Mouse (Mus musculus) myocyte (in vitro differentiated cells): ENCODE measurements around the gene Plxna2. TPM values are rescaled to one million over a fixed set of nuclear protein-coding genes. Genes with fewer than 3 reads are reported as not detected.

Source experiments
- H3K27me3 ChIP-seq: one replicate; pipeline ENCODE4 v1.6.1; 2011; ENCODE audit not compliant: control insufficient read depth, insufficient read depth, insufficient read length
- H3K36me3 ChIP-seq: one replicate; pipeline ENCODE4 v1.6.1; 2011; ENCODE audit not compliant: control insufficient read depth, insufficient read depth
- H3K4me2 ChIP-seq: one replicate; pipeline ENCODE4 v1.6.1; 2011; ENCODE audit warnings: low read depth, control low read depth
- H3K4me3 ChIP-seq: one replicate; pipeline ENCODE4 v1.5.1; 2011; ENCODE audit warnings: mild to moderate bottlenecking, control low read depth, moderate library complexity
- H3K79me2 ChIP-seq: one replicate; pipeline ENCODE4 v1.6.1; 2011; ENCODE audit not compliant: control insufficient read depth, insufficient read depth
- H3ac ChIP-seq: one replicate; pipeline ENCODE4 v1.6.1; 2011; ENCODE audit not compliant: control insufficient read depth, insufficient read length
- CEBPB ChIP-seq: IDR thresholded peaks from 2 replicates; pipeline ENCODE4 v1.6.1; 2011; ENCODE audit warnings: mild to moderate bottlenecking, moderate library complexity; ENCODE audit not compliant: poor library complexity, insufficient read depth, severe bottlenecking
- E2F4 ChIP-seq: IDR thresholded peaks from one replicate; pipeline ENCODE4 v1.6.1; 2011; ENCODE audit warnings: mild to moderate bottlenecking, control low read depth, moderate library complexity; ENCODE audit not compliant: insufficient read depth
- MAX ChIP-seq: IDR thresholded peaks from one replicate; pipeline ENCODE4 v1.6.1; 2011; ENCODE audit warnings: low read depth, mild to moderate bottlenecking, control low read depth
- MYOD1 ChIP-seq, 3 experiments: IDR thresholded peaks; one replicate each; pipeline ENCODE4 v1.6.1; 2011; ENCODE audit warnings: control low read depth in 2 of 3, low read depth in 2 of 3, mild to moderate bottlenecking in 2 of 3, moderate library complexity in 1 of 3; ENCODE audit not compliant: insufficient read length in 2 of 3, control insufficient read depth in 1 of 3
- MYOG ChIP-seq, 3 experiments: IDR thresholded peaks; one replicate each; pipeline ENCODE4 v1.6.1; 2011; ENCODE audit warnings: control low read depth in 2 of 3, low read depth in 2 of 3, mild to moderate bottlenecking in 2 of 3; ENCODE audit not compliant: insufficient read length in 2 of 3, control insufficient read depth in 1 of 3, insufficient read depth in 1 of 3
- POLR2A ChIP-seq: IDR thresholded peaks from one replicate; pipeline ENCODE4 v1.6.1; 2011; ENCODE audit warnings: low read depth, mild to moderate bottlenecking, control low read depth, moderate library complexity; ENCODE audit not compliant: insufficient read length
- POLR2AphosphoS2 ChIP-seq: IDR thresholded peaks from one replicate; pipeline ENCODE4 v1.6.1; 2011; ENCODE audit warnings: low read depth, control low read depth; ENCODE audit not compliant: insufficient read length
- REST ChIP-seq: IDR thresholded peaks from one replicate; pipeline ENCODE4 v1.6.1; 2011; ENCODE audit warnings: mild to moderate bottlenecking, control low read depth, moderate library complexity; ENCODE audit not compliant: insufficient read depth, insufficient read length
- SRF ChIP-seq: IDR thresholded peaks from one replicate; pipeline ENCODE4 v1.6.1; 2011; ENCODE audit warnings: low read depth; ENCODE audit not compliant: control insufficient read depth, insufficient read length
- TCF12 ChIP-seq: IDR thresholded peaks from one replicate; pipeline ENCODE4 v1.6.1; 2011; ENCODE audit warnings: mild to moderate bottlenecking, control low read depth; ENCODE audit not compliant: poor library complexity, insufficient read depth, severe bottlenecking
- TCF3 ChIP-seq: IDR thresholded peaks from one replicate; pipeline ENCODE4 v1.6.1; 2011; ENCODE audit warnings: low read depth, control low read depth; ENCODE audit not compliant: insufficient read length
- USF1 ChIP-seq: IDR thresholded peaks from one replicate; pipeline ENCODE4 v1.6.1; 2011; ENCODE audit warnings: low read depth, mild to moderate bottlenecking, control low read depth, moderate library complexity
- polyA plus RNA-seq: library from polyadenylated mRNA; unstranded; fragments of >200 nt; fragmentation: generic; extraction: Trizol; gene quantifications from one replicate; pipeline ENCODE4 v1.2.1, GENCODE M21; 2012; ENCODE audit warnings: missing spikeins

The Plxna2 gene
- polyA plus RNA-seq, 1 experiment: 3.6 TPM

GRCm38 (mm10) chr1:194745177-194745934, 127.3 kb downstream of the Plxna2 start:
- H3K4me3 ChIP-seq: no peak overlapping the region
- H3K27me3 ChIP-seq: no peaks in the 10 kb centered on the region
- no peaks in the 10 kb centered on the region for H3K79me2 ChIP-seq
- no peak overlapping the region for H3ac ChIP-seq
- no peak for TF ChIP-seq CEBPB
- no peak for TF ChIP-seq E2F4
- TF ChIP-seq USF1: no peak
- TF ChIP-seq TCF12: no peak
- no peak for TF ChIP-seq MYOG (IDR thresholded peaks at IDR 0.05; ENCODE audit: control insufficient read depth in 1 of 3, insufficient read depth in 1 of 3, insufficient read length in 2 of 3, low read depth in 2 of 3)
- no peak for TF ChIP-seq TCF3
- no peak for TF ChIP-seq SRF
- no peak for TF ChIP-seq POLR2AphosphoS2
- TF ChIP-seq REST: no peak
- no peak for TF ChIP-seq MAX
- TF ChIP-seq POLR2A: no peak
- H3K36me3 ChIP-seq: no peaks in the 10 kb centered on the region
- H3K4me2 ChIP-seq: no peak overlapping the region

- Histone ChIP-seq H3K79me2 (no peaks in the 10 kb centered on the region), H3K4me3 (no peak overlapping the region), H3K36me3 (peaks cover 5% of the 10 kb centered on the region), H3ac (no peak overlapping the region), H3K27me3 (no peaks in the 10 kb centered on the region), H3K4me2 (no peak overlapping the region)
- TF ChIP-seq MYOD1 (IDR thresholded peaks at IDR 0.05; ENCODE audit: control insufficient read depth in 1 of 3, insufficient read length in 2 of 3, low read depth in 2 of 3): peak in 2 of 3 experiments; percentile 56 to 83
- TF ChIP-seq TCF12: peak; percentile 6
- TF ChIP-seq REST: no peak
- no peak for TF ChIP-seq SRF
- peak in 2 of 3 experiments; percentile 43 to 64 for TF ChIP-seq MYOG (IDR thresholded peaks at IDR 0.05; ENCODE audit: control insufficient read depth in 1 of 3, insufficient read depth in 1 of 3, insufficient read length in 2 of 3, low read depth in 2 of 3)
- no peak for TF ChIP-seq E2F4
- no peak for TF ChIP-seq POLR2AphosphoS2
- TF ChIP-seq MAX: no peak
Observed at GRCm38 (mm10) chr1:194746332-194747249, 128.6 kb downstream of the Plxna2 start.

- H3K4me3 ChIP-seq: no peak overlapping the region
- no peak for TF ChIP-seq REST
- TF ChIP-seq POLR2A: no peak
- no peak for TF ChIP-seq MYOD1 (IDR thresholded peaks at IDR 0.05; ENCODE audit: control insufficient read depth in 1 of 3, insufficient read length in 2 of 3, low read depth in 2 of 3)
- TF ChIP-seq TCF3: no peak
- TF ChIP-seq TCF12: no peak
- TF ChIP-seq CEBPB: no peak
- TF ChIP-seq E2F4: no peak
- TF ChIP-seq USF1: no peak
- no peak for TF ChIP-seq POLR2AphosphoS2
- TF ChIP-seq MAX: no peak
- TF ChIP-seq MYOG (IDR thresholded peaks at IDR 0.05; ENCODE audit: control insufficient read depth in 1 of 3, insufficient read depth in 1 of 3, insufficient read length in 2 of 3, low read depth in 2 of 3): no peak
- no peak for TF ChIP-seq SRF
- no peak overlapping the region for H3K4me2 ChIP-seq
- no peak overlapping the region for H3ac ChIP-seq
- no peaks in the 10 kb centered on the region for H3K79me2 ChIP-seq
- H3K36me3 ChIP-seq: peaks cover 7% of the 10 kb centered on the region
- no peaks in the 10 kb centered on the region for H3K27me3 ChIP-seq
Observed at GRCm38 (mm10) chr1:194747258-194747657, 129.2 kb downstream of the Plxna2 start.

GRCm38 (mm10) chr1:194753168-194753567, 135.2 kb downstream of the Plxna2 start:
- Histone ChIP-seq H3K4me3 (no peak overlapping the region), H3K27me3 (no peaks in the 10 kb centered on the region), H3K79me2 (no peaks in the 10 kb centered on the region), H3K36me3 (peaks cover 15% of the 10 kb centered on the region), H3ac (no peak overlapping the region), H3K4me2 (no peak overlapping the region)
- no peak for TF ChIP-seq MYOG (IDR thresholded peaks at IDR 0.05; ENCODE audit: control insufficient read depth in 1 of 3, insufficient read depth in 1 of 3, insufficient read length in 2 of 3, low read depth in 2 of 3)
